In the genomic region with DNA sequence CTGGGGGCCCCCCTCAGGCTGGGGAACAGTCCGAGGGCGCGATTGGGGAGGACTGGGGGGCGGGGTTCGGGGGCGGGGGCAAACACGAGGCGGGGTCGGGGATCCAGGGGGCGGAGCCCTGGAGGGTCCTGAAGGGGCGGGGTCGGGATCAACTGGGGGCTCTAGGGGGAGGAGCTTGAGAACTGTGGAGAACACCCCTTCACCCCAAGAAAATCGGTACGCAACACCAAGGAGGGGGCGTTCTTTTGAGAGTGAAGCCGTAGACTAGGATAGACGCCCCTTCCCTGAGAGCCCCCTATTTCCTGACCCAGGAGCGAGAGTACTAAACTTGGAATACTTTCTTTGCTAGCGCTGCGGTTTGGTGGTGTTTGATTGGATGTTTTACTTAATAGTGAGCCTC, we compare ENCODE assay signal across 8 mouse cellular contexts. TPM values are rescaled to one million over a fixed set of nuclear protein-coding genes. Genes with fewer than 3 reads are reported as not detected.
DNase-seq lines count a peak whose midpoint lies in the region; ATAC-seq and TF ChIP-seq lines count a peak whose summit lies in the region.

No protein-coding gene starts in this region.

- peaks cover 27% of the 10 kb centered on the region for H3K36me3 ChIP-seq in heart, embryonic 11.5 days (ENCODE audit: control insufficient read depth, insufficient read depth, low read length)
- peaks cover 54% of the 10 kb centered on the region for H3K36me3 ChIP-seq in heart, embryonic 13.5 days
- peaks cover 50% of the 10 kb centered on the region for H3K36me3 ChIP-seq in liver, postnatal 0 days (replicated peaks; ENCODE audit: insufficient read depth, low read length)

- H3K4me3 ChIP-seq in heart, embryonic 11.5 days (ENCODE audit: low read depth, low read length): peak overlapping the region; percentile 66
- peak overlapping the region; percentile 68 for H3K4me3 ChIP-seq in heart, embryonic 13.5 days
- peak overlapping the region; percentile 73 for H3K4me3 ChIP-seq in liver, postnatal 0 days (ENCODE audit: low read depth, low read length)

- WGBS in heart, embryonic 11.5 days (ENCODE audit: insufficient replicate concordance): 1% methylated on average over 17 of the region's 20 CpGs
- WGBS in heart, embryonic 13.5 days: under 1% methylated on average over 15 of the region's 20 CpGs
- WGBS in liver, postnatal 0 days (ENCODE audit: insufficient replicate concordance): 0% methylated on average over 9 of the region's 20 CpGs

- H3K9ac ChIP-seq in heart, embryonic 11.5 days (ENCODE audit: low read depth, low read length): peak overlapping the region; percentile 76
- peak overlapping the region; percentile 85 for H3K9ac ChIP-seq in heart, embryonic 13.5 days
- H3K9ac ChIP-seq in liver, postnatal 0 days (replicated peaks): peak overlapping the region; percentile 59

- peaks cover 23% of the 10 kb centered on the region for H3K4me1 ChIP-seq in heart, embryonic 11.5 days (ENCODE audit: control insufficient read depth, insufficient read depth, low read length)
- peaks cover 47% of the 10 kb centered on the region for H3K4me1 ChIP-seq in heart, embryonic 13.5 days
- H3K4me1 ChIP-seq in liver, postnatal 0 days (ENCODE audit: insufficient read depth): peaks cover 29% of the 10 kb centered on the region

- peak overlapping the region; percentile 86 for H3K27ac ChIP-seq in heart, embryonic 11.5 days (ENCODE audit: low read depth, low read length)
- H3K27ac ChIP-seq in heart, embryonic 13.5 days (replicated peaks): peak overlapping the region; percentile 79
- peak overlapping the region; percentile 79 for H3K27ac ChIP-seq in liver, postnatal 0 days (ENCODE audit: low read depth)

- peak overlapping the region; percentile 70 for H3K4me2 ChIP-seq in heart, embryonic 11.5 days
- peak overlapping the region; percentile 81 for H3K4me2 ChIP-seq in heart, embryonic 13.5 days
- peak overlapping the region; percentile 91 for H3K4me2 ChIP-seq in liver, postnatal 0 days (ENCODE audit: low read depth, low read length)

- DNase-seq in heart, postnatal 25 days (ENCODE audit: low spot score): no peak
- DNase-seq in R1 (ENCODE audit: low read depth, low spot score): peak; percentile 80
- no peak for DNase-seq in liver, postnatal 0 days
- DNase-seq in thymus, postnatal 10 days (ENCODE audit: low spot score in 2 of 2): peak; percentile 74 to 83
- no peak for DNase-seq in right cerebral cortex, adult 2 months (ENCODE audit: low spot score in 2 of 2)
- no peak for DNase-seq in urinary bladder, postnatal 10 days (ENCODE audit: low spot score)

- intact Hi-C loops in heart, postnatal 25 days (cut with DNase I): no loop called here

- peak; percentile 29 for ATAC-seq in heart, embryonic 11.5 days (replicated peaks; ENCODE audit: insufficient number of reproducible peaks, low FRiP score, low TSS enrichment)
- peak; percentile 23 for ATAC-seq in heart, embryonic 13.5 days (ENCODE audit: extremely low read depth, insufficient number of reproducible peaks, low FRiP score, low TSS enrichment)
- ATAC-seq in liver, postnatal 0 days: no peak

- TF ChIP-seq CTCF in liver, postnatal 0 days (IDR thresholded peaks at IDR 0.05; ENCODE audit: low read depth): no peak

- no peaks in the 10 kb centered on the region for H3K9me3 ChIP-seq in heart, embryonic 11.5 days (replicated peaks; ENCODE audit: control insufficient read depth, low read length)
- no peaks in the 10 kb centered on the region for H3K9me3 ChIP-seq in heart, embryonic 13.5 days
- H3K9me3 ChIP-seq in liver, postnatal 0 days (ENCODE audit: low read length): no peaks in the 10 kb centered on the region

- no peak for TF ChIP-seq EP300 in liver, postnatal 0 days (IDR thresholded peaks at IDR 0.05; ENCODE audit: low read depth)

- H3K27me3 ChIP-seq in heart, embryonic 11.5 days (ENCODE audit: control insufficient read depth, insufficient read depth, low read length): peaks cover 3% of the 10 kb centered on the region; the same call in 1 of the 2 replicates
- H3K27me3 ChIP-seq in heart, embryonic 13.5 days (replicated peaks): no peaks in the 10 kb centered on the region
- no peaks in the 10 kb centered on the region for H3K27me3 ChIP-seq in liver, postnatal 0 days (ENCODE audit: insufficient read depth, low read length)

RNA-seq across cellular contexts. Expression of a gene that starts 0.6 kb away (rescaled TPM):
- 7.2 and 7.8 TPM in 2 replicates for polyA plus RNA-seq in heart, embryonic 11.5 days (2014; fragmentation: Nextera tagmentation; extraction: Ambion mirVana)
- total RNA-seq in heart, postnatal 25 days (2021): 10 to 100 TPM; 15.5 to 19.4 TPM
- polyA plus RNA-seq in heart, embryonic 13.5 days (2015; fragmentation: Nextera tagmentation; extraction: Ambion mirVana): 12.8 and 12.9 TPM in 2 replicates
- 7.1 and 7.9 TPM in 2 replicates for polyA plus RNA-seq in liver, postnatal 0 days (2015; fragmentation: Nextera tagmentation; extraction: Ambion mirVana)

RNA-seq across cellular contexts. Expression of a gene that starts 0.6 kb away (rescaled TPM):
- 22.0 and 23.4 TPM in 2 replicates for polyA plus RNA-seq in heart, embryonic 11.5 days (2014; fragmentation: Nextera tagmentation; extraction: Ambion mirVana)
- 100 to 1,000 TPM in 1 of 2 experiments, 10 to 100 TPM in 1; 93.5 to 104 TPM for total RNA-seq in heart, postnatal 25 days (2021)
- 34.2 and 36.8 TPM in 2 replicates for polyA plus RNA-seq in heart, embryonic 13.5 days (2015; fragmentation: Nextera tagmentation; extraction: Ambion mirVana)
- polyA plus RNA-seq in liver, postnatal 0 days (2015; fragmentation: Nextera tagmentation; extraction: Ambion mirVana): 47.0 and 47.9 TPM in 2 replicates

RNA-seq across cellular contexts. Expression of a gene that starts 7.1 kb away (rescaled TPM):
- 26.4 and 37.0 TPM in 2 replicates for polyA plus RNA-seq in heart, embryonic 11.5 days (2014; fragmentation: Nextera tagmentation; extraction: Ambion mirVana)
- total RNA-seq in heart, postnatal 25 days (2021): 10 to 100 TPM; 14.3 to 17.5 TPM
- polyA plus RNA-seq in heart, embryonic 13.5 days (2015; fragmentation: Nextera tagmentation; extraction: Ambion mirVana): 31.7 and 35.3 TPM in 2 replicates
- polyA plus RNA-seq in liver, postnatal 0 days (2015; fragmentation: Nextera tagmentation; extraction: Ambion mirVana): 12.6 and 13.0 TPM in 2 replicates

RNA-seq across cellular contexts. Expression of a gene that starts 11.4 kb away (rescaled TPM):
- polyA plus RNA-seq in heart, embryonic 11.5 days (2014; fragmentation: Nextera tagmentation; extraction: Ambion mirVana): not detected in 2 replicates
- total RNA-seq in heart, postnatal 25 days (2021): not detected
- 0.19 TPM in 1 of 2 replicates, not detected in the other for polyA plus RNA-seq in heart, embryonic 13.5 days (2015; fragmentation: Nextera tagmentation; extraction: Ambion mirVana)
- polyA plus RNA-seq in liver, postnatal 0 days (2015; fragmentation: Nextera tagmentation; extraction: Ambion mirVana): 0.41 and 0.54 TPM in 2 replicates

RNA-seq across cellular contexts. Expression of a gene that starts 13.0 kb away (rescaled TPM):
- polyA plus RNA-seq in heart, embryonic 11.5 days (2014; fragmentation: Nextera tagmentation; extraction: Ambion mirVana): 25.8 and 27.8 TPM in 2 replicates
- 10 to 100 TPM; 38.2 to 44.6 TPM for total RNA-seq in heart, postnatal 25 days (2021)
- 32.6 and 37.6 TPM in 2 replicates for polyA plus RNA-seq in heart, embryonic 13.5 days (2015; fragmentation: Nextera tagmentation; extraction: Ambion mirVana)
- polyA plus RNA-seq in liver, postnatal 0 days (2015; fragmentation: Nextera tagmentation; extraction: Ambion mirVana): 6.8 and 7.4 TPM in 2 replicates

Comparison
In these comparisons a context has a peak if more than half of its experiments do, and no peak if none do; other contexts are left out.
1. DNase-seq: peak in R1 (single experiment) and thymus, postnatal 10 days (2 of 2); none in heart, postnatal 25 days (single experiment), liver, postnatal 0 days (single experiment), right cerebral cortex, adult 2 months (0 of 2) and urinary bladder, postnatal 10 days (single experiment).
2. Peak in every context shown above with its lines, with median percentiles within 50 percentile points of each other: H3K27ac ChIP-seq, H3K4me2 ChIP-seq, H3K4me3 ChIP-seq and H3K9ac ChIP-seq.